Mouse (Mus musculus) forebrain, postnatal 0 days (tissue): ENCODE measurements around the gene Zfp683. TPM values are rescaled to one million over a fixed set of nuclear protein-coding genes. Genes with fewer than 3 reads are reported as not detected.

ENCODE experiments used
- ATAC-seq: fragments of 200-750 bp; cut with Nextera tagmentation; 2 replicates; pipeline ENCODE4 v1.8.0; 2017; ENCODE audit warnings: mild to moderate bottlenecking, moderate library complexity
- DNase-seq: peaks from one replicate; pipeline ENCODE4 v3.0.0-alpha.2; 2015
- H3K27ac ChIP-seq: fragments of 300-500 bp; sonication (generic); 2 replicates; pipeline ENCODE4 v1.5.1; 2014; ENCODE audit warnings: low read depth, mild to moderate bottlenecking, antibody characterized with exemption, low read length, moderate library complexity, mixed read lengths
- H3K27me3 ChIP-seq: fragments of 300-500 bp; sonication (generic); 2 replicates; pipeline ENCODE4 v1.6.1; 2014; ENCODE audit warnings: mild to moderate bottlenecking, low read length, mixed read lengths; ENCODE audit not compliant: insufficient read depth
- H3K36me3 ChIP-seq: fragments of 300-500 bp; sonication (generic); 2 replicates; pipeline ENCODE4 v1.6.1; 2014; ENCODE audit warnings: mild to moderate bottlenecking, moderate library complexity; ENCODE audit not compliant: insufficient read depth
- H3K4me1 ChIP-seq: fragments of 300-500 bp; sonication (generic); 2 replicates; pipeline ENCODE4 v1.6.1; 2014; ENCODE audit warnings: antibody characterized with exemption; ENCODE audit not compliant: insufficient read depth
- H3K4me2 ChIP-seq: fragments of 300-500 bp; sonication (generic); 2 replicates; pipeline ENCODE4 v1.6.1; 2014; ENCODE audit warnings: low read depth, mild to moderate bottlenecking, moderate library complexity
- H3K4me3 ChIP-seq: fragments of 300-500 bp; sonication (generic); 2 replicates; pipeline ENCODE4 v1.5.1; 2014; ENCODE audit warnings: low read depth, low read length, mixed read lengths
- H3K9ac ChIP-seq: fragments of 300-500 bp; sonication (generic); 2 replicates; pipeline ENCODE4 v1.6.1; 2014; ENCODE audit warnings: mild to moderate bottlenecking
- H3K9me3 ChIP-seq: fragments of 300-500 bp; sonication (generic); 2 replicates; pipeline ENCODE4 v1.6.1; 2016; ENCODE audit warnings: low read length
- CTCF ChIP-seq: sonication (generic); IDR thresholded peaks from 2 replicates; pipeline ENCODE4 v1.5.1; 2016; ENCODE audit warnings: antibody characterized with exemption, control low read depth, low read depth
- WGBS: fragments of 180-500 bp; shearing (Covaris S2); extraction: QIAGEN DNeasy Blood & Tissue Kit; methylation state at CpG from one replicate; pipeline ENCODE4 v1.1.7; 2014; 5-methylcytosine and 5-hydroxymethylcytosine counted together
- polyA plus RNA-seq: library from polyadenylated mRNA; unstranded; fragments of >200 nt; fragmentation: Nextera tagmentation; extraction: Ambion mirVana; gene quantifications from 2 replicates; pipeline ENCODE4 v1.2.1, GENCODE M21; 2015
- total RNA-seq: library from RNA; depleted of rRNA; stranded (reverse); fragments of >200 nt; gene quantifications from 2 replicates; pipeline ENCODE4 v1.2.3, GENCODE M21; 2014

Zfp683 gene
- total and polyA plus RNA-seq, 2 experiments from 2014 or later, result not detected

DNA sequence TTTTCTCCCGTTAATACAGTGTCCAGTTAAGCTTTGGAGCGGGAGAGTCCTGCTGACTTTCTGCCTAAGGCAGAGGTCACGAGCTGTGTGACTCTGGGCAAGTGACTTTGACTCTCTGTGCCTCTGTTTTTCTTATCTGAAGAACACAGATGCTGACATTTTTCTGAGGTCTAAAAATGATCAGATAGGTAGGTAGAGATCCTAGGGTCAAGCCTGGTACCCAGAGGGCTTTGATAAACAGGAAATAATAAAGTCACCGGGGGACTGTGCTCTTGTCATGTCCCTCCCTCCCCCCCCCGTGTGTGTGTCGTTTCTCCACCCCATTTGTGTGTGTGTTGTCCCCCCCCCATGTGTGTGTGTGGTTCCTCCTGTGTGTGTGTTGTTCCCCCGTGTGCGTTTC is 8.9 kb downstream of the Zfp683 start:
- H3K4me3 ChIP-seq, result no peak overlapping the region
- DNase-seq, result no peak
- TF ChIP-seq CTCF, result no peak
- no peak overlapping the region for H3K27ac ChIP-seq
- H3K4me2 ChIP-seq, result no peak overlapping the region
- no peak overlapping the region for H3K9ac ChIP-seq
- no peaks in the 10 kb centered on the region for H3K36me3 ChIP-seq
- ATAC-seq, result no peak
- no peaks in the 10 kb centered on the region for H3K9me3 ChIP-seq
- 67% methylated on average over 8 of the region's 8 CpGs for WGBS
- H3K4me1 ChIP-seq, result no peaks in the 10 kb centered on the region
- no peaks in the 10 kb centered on the region for H3K27me3 ChIP-seq

DNA sequence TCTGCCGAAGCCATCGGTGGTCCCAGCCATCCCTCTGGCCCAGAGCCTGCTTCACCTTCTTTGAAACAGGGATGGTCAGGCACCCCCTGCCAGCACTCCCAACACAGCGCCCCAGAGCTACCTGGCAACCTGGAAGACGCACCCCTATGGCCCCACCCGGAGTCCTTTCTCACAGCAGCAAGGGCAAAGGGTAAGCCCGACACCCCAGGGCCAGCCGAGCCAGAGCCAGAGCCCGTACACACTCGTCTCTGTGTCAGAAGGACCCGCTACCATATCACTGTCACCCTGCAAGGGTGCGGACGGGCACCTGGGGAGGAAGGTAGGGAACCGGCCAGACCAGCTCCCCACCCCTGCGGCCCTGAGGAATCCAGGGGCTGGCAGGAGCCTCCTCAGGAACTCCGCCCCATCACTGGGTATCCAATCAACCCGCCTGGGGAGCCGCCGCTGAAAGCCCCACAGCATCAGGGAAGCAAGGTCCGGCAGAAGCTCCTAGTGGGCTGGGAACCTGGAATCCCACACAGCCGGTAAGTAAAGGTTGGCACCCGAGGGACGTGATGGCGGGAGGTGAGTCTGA is 11.9 kb downstream of the Zfp683 start:
- Histone ChIP-seq H3K4me2 (no peak overlapping the region), H3K9ac (no peak overlapping the region), H3K36me3 (no peaks in the 10 kb centered on the region), H3K27me3 (no peaks in the 10 kb centered on the region), H3K9me3 (no peaks in the 10 kb centered on the region), H3K4me1 (no peaks in the 10 kb centered on the region), H3K4me3 (no peak overlapping the region), H3K27ac (no peak overlapping the region)
- ATAC-seq (no peak), DNase-seq (no peak)
- TF ChIP-seq CTCF, result no peak
- WGBS, result 23% methylated on average over 23 of the region's 23 CpGs

DNA sequence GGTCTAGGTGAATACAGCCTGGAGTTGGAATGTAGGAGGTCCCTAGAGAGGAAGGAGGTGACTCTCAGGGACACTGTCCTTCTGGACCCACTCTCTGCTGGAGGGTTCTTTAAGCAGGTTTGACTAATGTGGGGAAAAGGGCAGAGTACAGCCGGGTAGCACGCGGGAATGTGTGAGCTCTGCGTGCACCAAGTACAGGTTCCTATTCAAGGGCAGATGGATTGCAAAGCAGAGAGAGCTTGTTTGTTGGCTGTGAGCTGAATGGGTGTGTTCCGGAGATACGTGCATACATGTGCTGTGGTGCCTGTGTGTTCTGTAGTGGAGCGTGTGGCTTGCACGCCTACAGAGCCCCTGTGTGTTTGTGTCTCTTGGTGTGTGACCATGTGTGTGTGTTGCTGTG is 13.7 kb downstream of the Zfp683 start:
- DNase-seq, result no peak
- TF ChIP-seq CTCF, result no peak

DNA sequence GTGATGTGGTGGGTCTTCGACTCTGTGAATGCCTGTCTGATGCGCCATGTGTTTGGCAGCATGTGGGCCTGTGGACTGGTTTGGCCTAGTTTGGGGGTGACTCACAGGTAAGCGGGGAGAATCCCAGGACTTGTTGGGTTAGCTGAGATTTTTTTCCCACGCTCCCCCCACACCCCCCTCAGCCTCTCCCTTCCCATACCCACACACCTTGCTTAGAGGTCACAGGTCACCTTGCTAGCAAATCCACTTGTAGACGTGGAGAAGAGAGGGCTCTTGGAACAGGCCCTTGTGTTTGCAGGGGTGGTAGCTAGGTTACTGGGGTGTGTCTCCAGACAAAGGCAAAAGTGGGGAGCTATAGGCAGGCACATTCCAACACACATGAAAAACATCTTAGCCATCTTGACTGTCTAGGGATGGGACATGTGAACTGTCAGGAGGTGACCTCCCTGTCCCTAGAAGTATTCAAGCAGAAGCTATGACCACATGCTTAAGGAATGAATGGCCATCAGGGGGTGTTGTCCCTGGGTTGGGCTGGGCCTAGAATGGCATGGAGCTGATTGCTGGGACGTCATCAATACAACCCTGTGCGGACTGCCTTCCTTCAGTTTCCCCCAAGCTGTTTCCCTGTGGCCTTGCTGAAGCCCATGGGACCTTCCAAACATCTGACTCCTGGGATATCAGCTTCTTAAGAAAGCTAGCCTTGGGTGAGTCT is 14.4 kb downstream of the Zfp683 start:
- DNase-seq (no peak), ATAC-seq (no peak)
- Histone ChIP-seq H3K4me1 (no peaks in the 10 kb centered on the region), H3K27ac (no peak overlapping the region), H3K4me3 (no peak overlapping the region), H3K36me3 (no peaks in the 10 kb centered on the region), H3K9ac (no peak overlapping the region), H3K4me2 (no peak overlapping the region), H3K9me3 (no peaks in the 10 kb centered on the region), H3K27me3 (no peaks in the 10 kb centered on the region)
- TF ChIP-seq CTCF, result no peak
- WGBS, result 80% methylated on average over 7 of the region's 7 CpGs

More for the DNA sequence above, 13.7 kb downstream of the Zfp683 start:
- no peaks in the 10 kb centered on the region for H3K4me1 ChIP-seq
- H3K27me3 ChIP-seq, result no peaks in the 10 kb centered on the region
- no peaks in the 10 kb centered on the region for H3K9me3 ChIP-seq
- H3K27ac ChIP-seq, result no peak overlapping the region
- no peaks in the 10 kb centered on the region for H3K36me3 ChIP-seq
- no peak overlapping the region for H3K4me2 ChIP-seq
- ATAC-seq, result no peak
- H3K9ac ChIP-seq, result no peak overlapping the region
- 91% methylated on average over 8 of the region's 8 CpGs for WGBS
- no peak overlapping the region for H3K4me3 ChIP-seq

DNA sequence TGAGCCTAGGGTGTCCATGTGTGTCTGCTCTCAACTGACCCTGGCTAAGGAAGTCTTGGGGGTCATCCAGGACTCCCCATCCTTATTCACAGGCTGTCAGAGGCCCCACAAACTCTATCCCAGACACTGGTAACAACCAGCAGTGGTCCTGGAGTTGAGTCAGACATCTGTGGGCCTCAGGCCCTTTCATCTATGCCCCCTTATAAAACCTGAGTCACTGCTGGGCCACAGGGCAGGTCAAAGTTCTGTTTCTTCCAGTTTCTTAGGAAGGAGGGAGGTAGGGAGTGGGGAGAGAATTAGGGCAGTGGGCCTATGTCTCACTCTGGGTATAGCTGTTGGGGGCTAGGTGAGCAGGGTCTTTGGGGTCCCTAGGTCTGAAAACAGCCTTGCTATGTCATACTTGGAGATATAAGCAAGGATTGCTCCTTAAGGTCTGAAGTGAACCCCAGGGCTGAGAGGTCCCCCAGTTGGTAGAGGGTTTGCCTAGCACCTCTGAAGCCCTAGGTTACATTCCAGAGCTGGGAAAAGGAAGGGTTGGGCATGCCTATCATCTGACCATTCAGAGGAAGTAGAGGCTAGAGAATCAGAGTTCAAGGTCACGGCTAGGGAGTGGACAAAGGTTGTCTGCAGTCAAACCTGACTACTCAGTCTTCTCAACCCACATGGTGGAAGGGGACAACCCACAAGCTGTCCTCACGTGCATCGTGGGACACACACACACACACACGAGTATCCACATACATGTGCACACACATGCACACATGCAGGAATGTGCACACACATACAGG is 15.3 kb downstream of the Zfp683 start:
- no peak overlapping the region for H3K9ac ChIP-seq
- no peaks in the 10 kb centered on the region for H3K4me1 ChIP-seq
- H3K27ac ChIP-seq, result no peak overlapping the region
- no peak overlapping the region for H3K4me2 ChIP-seq
- no peaks in the 10 kb centered on the region for H3K9me3 ChIP-seq
- no peak overlapping the region for H3K4me3 ChIP-seq
- ATAC-seq (no peak), DNase-seq (no peak)
- H3K27me3 ChIP-seq, result no peaks in the 10 kb centered on the region
- H3K36me3 ChIP-seq, result no peaks in the 10 kb centered on the region
- 91% methylated on average over 4 of the region's 4 CpGs for WGBS
- no peak for TF ChIP-seq CTCF

DNA sequence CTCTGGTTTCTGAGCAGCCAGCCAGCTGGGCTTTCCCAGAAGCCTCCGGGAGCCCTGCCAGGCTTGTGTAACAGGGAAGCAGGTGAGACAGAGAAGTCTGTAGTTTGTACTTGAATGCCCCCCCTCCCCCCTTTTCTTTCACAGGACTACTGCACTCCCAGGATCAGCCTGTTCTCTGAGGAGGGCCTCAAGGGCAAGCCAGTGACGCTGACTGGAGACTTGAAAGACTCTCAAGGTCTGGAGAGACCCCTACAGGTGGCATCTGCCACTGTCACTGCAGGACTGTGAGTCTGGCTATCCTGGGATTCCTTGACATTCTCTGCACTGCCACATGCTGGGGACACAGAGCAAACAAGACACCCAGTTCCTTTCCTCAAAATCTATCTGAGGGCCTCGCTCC is 25.1 kb downstream of the Zfp683 start:
- peak; percentile 72 for TF ChIP-seq CTCF
- ATAC-seq (peak; percentile 84), DNase-seq (peak; percentile 52)
- WGBS, result 26% methylated on average over 3 of the region's 3 CpGs
- Histone ChIP-seq H3K9me3 (no peaks in the 10 kb centered on the region), H3K27ac (no peak overlapping the region), H3K4me1 (no peaks in the 10 kb centered on the region), H3K36me3 (no peaks in the 10 kb centered on the region), H3K27me3 (0 out of 2 replicates have a peak, but pooled peaks cover 5% of the 10 kb centered on the region), H3K4me3 (no peak overlapping the region), H3K4me2 (no peak overlapping the region), H3K9ac (no peak overlapping the region)

DNA sequence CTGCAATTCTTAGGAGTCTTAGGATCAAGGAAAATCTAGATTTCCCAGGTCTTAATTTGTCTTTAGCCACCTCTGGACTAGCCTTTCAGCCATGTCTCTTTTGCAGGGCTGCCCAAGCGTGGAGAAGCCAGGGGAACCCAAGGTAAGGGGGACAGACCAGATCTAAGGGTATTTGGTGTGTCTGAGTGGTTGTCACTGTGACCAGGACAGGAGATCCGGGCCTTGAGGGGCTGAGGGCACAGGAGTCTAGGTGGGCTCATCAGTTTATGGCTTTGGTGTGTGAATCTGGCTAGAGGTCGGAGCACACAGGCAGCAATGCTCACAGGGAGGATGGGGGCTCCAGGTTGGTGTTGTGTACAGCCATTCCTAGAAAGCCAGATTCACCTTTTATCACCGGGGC is 27.0 kb downstream of the Zfp683 start:
- no peaks in the 10 kb centered on the region for H3K4me1 ChIP-seq

More for the DNA sequence above, 27.0 kb downstream of the Zfp683 start:
- no peaks in the 10 kb centered on the region for H3K36me3 ChIP-seq
- no peak for DNase-seq
- no peak overlapping the region for H3K9ac ChIP-seq
- no peak overlapping the region for H3K4me2 ChIP-seq
- H3K4me3 ChIP-seq, result no peak overlapping the region
- H3K27me3 ChIP-seq, result 0 out of 2 replicates have a peak, but pooled peaks cover 5% of the 10 kb centered on the region
- no peak overlapping the region for H3K27ac ChIP-seq
- H3K9me3 ChIP-seq, result no peaks in the 10 kb centered on the region
- 83% methylated on average over 4 of the region's 4 CpGs for WGBS
- no peak for ATAC-seq
- TF ChIP-seq CTCF, result no peak
